Mouse (Mus musculus) stomach, postnatal 0 days (tissue): ENCODE data around the gene Gsc. TPM values are rescaled to one million over a fixed set of nuclear protein-coding genes. Genes with fewer than 3 reads are reported as not detected.
A peak's percentile ranks its signal among the peaks of the same experiment; 100 is the strongest.

Experiments used
- ATAC-seq: fragments of 200-750 bp; cut with Nextera tagmentation; 2 replicates; pipeline ENCODE4 v1.8.0; 2017; ENCODE audit not compliant: low FRiP score, low TSS enrichment
- DNase-seq: peaks from one replicate; pipeline ENCODE4 v3.0.0-alpha.2; 2016; ENCODE audit warnings: low spot score
- H3K27ac ChIP-seq: fragments of 300-500 bp; sonication (generic); replicated peaks from 2 replicates; pipeline ENCODE4 v1.5.1; 2014; ENCODE audit warnings: mild to moderate bottlenecking, control low read depth
- H3K27me3 ChIP-seq: fragments of 300-500 bp; sonication (generic); 2 replicates; pipeline ENCODE4 v1.6.1; 2014; ENCODE audit warnings: low read length; ENCODE audit not compliant: control insufficient read depth, insufficient read depth
- H3K36me3 ChIP-seq: fragments of 300-500 bp; sonication (generic); 2 replicates; pipeline ENCODE4 v1.6.1; 2014; ENCODE audit warnings: low read length, mixed read lengths; ENCODE audit not compliant: control insufficient read depth, insufficient read depth
- H3K4me1 ChIP-seq: fragments of 300-500 bp; sonication (generic); replicated peaks from 2 replicates; pipeline ENCODE4 v1.6.1; 2014; ENCODE audit warnings: antibody characterized with exemption; ENCODE audit not compliant: control insufficient read depth, insufficient read depth
- H3K4me2 ChIP-seq: fragments of 300-500 bp; sonication (generic); replicated peaks from 2 replicates; pipeline ENCODE4 v1.6.1; 2014; ENCODE audit warnings: low read depth, mild to moderate bottlenecking, control low read depth, moderate library complexity
- H3K4me3 ChIP-seq: fragments of 300-500 bp; sonication (generic); 2 replicates; pipeline ENCODE4 v1.5.1; 2014; ENCODE audit warnings: low read depth, low read length, control low read depth
- H3K9ac ChIP-seq: fragments of 300-500 bp; sonication (generic); 2 replicates; pipeline ENCODE4 v1.6.1; 2014; ENCODE audit warnings: mild to moderate bottlenecking, low read length, control low read depth, mixed read lengths
- H3K9me3 ChIP-seq: fragments of 300-500 bp; sonication (generic); 2 replicates; pipeline ENCODE4 v1.6.1; 2016; ENCODE audit warnings: low read length; ENCODE audit not compliant: control insufficient read depth
- CTCF ChIP-seq: IDR thresholded peaks from 2 replicates; pipeline ENCODE4 v1.5.1; 2016; ENCODE audit warnings: antibody characterized with exemption, low read depth, mild to moderate bottlenecking, moderate library complexity
- EP300 ChIP-seq: optimal IDR thresholded peaks from 2 replicates; pipeline ENCODE3; 2016; ENCODE audit warnings: antibody characterized with exemption
- WGBS: fragments of 180-500 bp; shearing (Covaris S2); extraction: QIAGEN DNeasy Blood & Tissue Kit; methylation state at CpG from one replicate; pipeline ENCODE4 v1.1.7; 2014; 5-methylcytosine and 5-hydroxymethylcytosine counted together
- polyA plus RNA-seq: library from polyadenylated mRNA; unstranded; fragments of >200 nt; fragmentation: Nextera tagmentation; extraction: Ambion mirVana; gene quantifications from 2 replicates; pipeline ENCODE4 v1.2.1, GENCODE M21; 2015

Gene Gsc
- polyA plus RNA-seq, 1 experiment from 2014 or later: 0.46 TPM

- DNase-seq (no peak), ATAC-seq (no peak)
- no peaks in the 10 kb centered on the region for H3K36me3 ChIP-seq
- H3K27ac ChIP-seq: no peak overlapping the region
- no peak overlapping the region for H3K4me2 ChIP-seq
- H3K9me3 ChIP-seq: no peaks in the 10 kb centered on the region
- no peak overlapping the region for H3K9ac ChIP-seq
- TF ChIP-seq EP300 (no peak), CTCF (no peak)
- peaks cover 5% of the 10 kb centered on the region; the same call in 1 of the 2 replicates for H3K27me3 ChIP-seq
- no peaks in the 10 kb centered on the region for H3K4me1 ChIP-seq
- H3K4me3 ChIP-seq: no peak overlapping the region
- 76% methylated on average over 10 of the region's 10 CpGs for WGBS
These were observed 7.9 kb upstream of the Gsc start for GRCm38 (mm10) chr12:104481007-104481406.

- no peak for TF ChIP-seq EP300
- TF ChIP-seq CTCF: no peak
- no peak overlapping the region for H3K9ac ChIP-seq
- 18% methylated on average over 4 of the region's 4 CpGs for WGBS
- DNase-seq (no peak), ATAC-seq (no peak)
- H3K9me3 ChIP-seq: no peaks in the 10 kb centered on the region
- no peaks in the 10 kb centered on the region for H3K36me3 ChIP-seq
- H3K4me2 ChIP-seq: no peak overlapping the region
- no peak overlapping the region for H3K27ac ChIP-seq
- no peak overlapping the region for H3K4me3 ChIP-seq
- 0 out of 2 replicates have a peak, but pooled peaks cover 3% of the 10 kb centered on the region for H3K4me1 ChIP-seq
- H3K27me3 ChIP-seq: peaks cover 19% of the 10 kb centered on the region
These were observed 5.1 kb upstream of the Gsc start for GRCm38 (mm10) chr12:104478193-104478592.

- DNase-seq (no peak), ATAC-seq (no peak)
- TF ChIP-seq CTCF (no peak), EP300 (no peak)
- no peaks in the 10 kb centered on the region for H3K9me3 ChIP-seq
- 0 out of 2 replicates have a peak, but pooled peaks cover 3% of the 10 kb centered on the region for H3K4me1 ChIP-seq
- no peak overlapping the region for H3K4me3 ChIP-seq
- H3K4me2 ChIP-seq: no peak overlapping the region
- H3K36me3 ChIP-seq: no peaks in the 10 kb centered on the region
- H3K27ac ChIP-seq: no peak overlapping the region
- WGBS: 7% methylated on average over 7 of the region's 7 CpGs
- H3K27me3 ChIP-seq: peaks cover 21% of the 10 kb centered on the region
- no peak overlapping the region for H3K9ac ChIP-seq
These were observed 4.4 kb upstream of the Gsc start for GRCm38 (mm10) chr12:104477501-104477900.

GRCm38 (mm10) chr12:104477066-104477465, 3.9 kb upstream of the Gsc start:
- no peak for TF ChIP-seq CTCF
- no peak for TF ChIP-seq EP300
- WGBS: 5% methylated on average over 12 of the region's 12 CpGs
- Histone ChIP-seq H3K27ac (no peak overlapping the region), H3K4me1 (0 out of 2 replicates have a peak, but pooled peaks cover 3% of the 10 kb centered on the region), H3K27me3 (peaks cover 22% of the 10 kb centered on the region), H3K4me3 (no peak overlapping the region), H3K36me3 (no peaks in the 10 kb centered on the region), H3K9me3 (no peaks in the 10 kb centered on the region), H3K9ac (no peak overlapping the region), H3K4me2 (no peak overlapping the region)
- ATAC-seq: no peak
- no peak for DNase-seq

- WGBS: 5% methylated on average over 21 of the region's 21 CpGs
- Histone ChIP-seq H3K27ac (no peak overlapping the region), H3K4me1 (0 out of 2 replicates have a peak, but pooled peaks cover 3% of the 10 kb centered on the region), H3K9ac (no peak overlapping the region), H3K36me3 (no peaks in the 10 kb centered on the region), H3K9me3 (no peaks in the 10 kb centered on the region), H3K4me3 (no peak overlapping the region), H3K4me2 (no peak overlapping the region), H3K27me3 (peaks cover 24% of the 10 kb centered on the region)
- no peak for ATAC-seq
- DNase-seq: peak; percentile 15
- TF ChIP-seq CTCF (no peak), EP300 (no peak)
These were observed 2.8 kb upstream of the Gsc start for GRCm38 (mm10) chr12:104475946-104476345.

- DNase-seq: peak; percentile 21
These were observed 2.0 kb upstream of the Gsc start for GRCm38 (mm10) chr12:104474881-104475740.

More at GRCm38 (mm10) chr12:104474881-104475740, 2.0 kb upstream of the Gsc start:
- TF ChIP-seq EP300: no peak
- no peak for TF ChIP-seq CTCF
- ATAC-seq: no peak
- Histone ChIP-seq H3K4me2 (no peak overlapping the region), H3K9me3 (no peaks in the 10 kb centered on the region), H3K36me3 (no peaks in the 10 kb centered on the region), H3K27ac (no peak overlapping the region), H3K9ac (no peak overlapping the region), H3K4me1 (0 out of 2 replicates have a peak, but pooled peaks cover 3% of the 10 kb centered on the region), H3K27me3 (peaks cover 31% of the 10 kb centered on the region), H3K4me3 (no peak overlapping the region)
- 14% methylated on average over 22 of the region's 22 CpGs for WGBS
